Mouse (Mus musculus) ES-CJ7 (cell line): ENCODE measurements around the gene Zfp408.

Experiments used
- DNase-seq: peaks from one replicate; pipeline ENCODE4 v3.0.0; 2011; ENCODE audit warnings: low read depth, low spot score

Zfp408 gene

DNA sequence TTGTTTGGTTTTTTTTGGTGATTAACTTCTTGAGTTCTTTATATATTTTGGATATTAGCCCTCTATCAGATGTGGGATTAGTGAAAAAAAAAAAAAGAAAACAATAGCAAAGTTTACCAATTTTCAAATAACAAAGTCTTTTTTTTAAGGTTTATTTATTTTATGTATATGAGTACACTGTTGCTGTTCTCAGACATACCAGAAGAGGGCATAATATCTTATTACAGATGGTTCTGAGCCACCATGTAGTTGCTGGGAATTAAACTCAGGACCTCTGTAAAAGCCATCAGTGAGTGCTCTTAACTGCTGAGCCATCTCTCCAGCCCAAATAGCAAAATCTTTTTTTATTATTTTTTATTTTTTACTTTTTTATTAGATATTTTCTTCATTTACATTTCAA is 40.2 kb downstream of the Zfp408 start:
- peak; percentile 17 for DNase-seq

DNA sequence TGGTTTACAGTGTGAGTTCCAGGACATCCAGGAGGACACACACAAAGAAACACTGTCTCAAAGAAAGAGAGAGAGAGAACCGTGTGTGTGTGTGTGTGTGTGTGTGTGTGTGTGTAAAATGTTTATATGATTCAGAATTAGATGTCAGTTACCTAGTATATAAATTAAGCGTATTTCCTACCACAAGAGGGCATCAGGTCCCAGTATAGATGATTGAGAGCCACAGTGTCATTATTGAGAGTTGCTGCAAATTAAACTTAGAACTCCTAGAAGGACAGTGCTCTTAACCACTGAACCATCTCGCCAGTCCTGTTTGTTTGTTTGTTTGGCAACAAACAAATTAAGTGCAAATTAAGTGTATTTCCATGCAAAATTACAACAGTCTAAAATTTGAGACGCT is 47.2 kb downstream of the Zfp408 start:
- DNase-seq: peak; percentile 15

DNA sequence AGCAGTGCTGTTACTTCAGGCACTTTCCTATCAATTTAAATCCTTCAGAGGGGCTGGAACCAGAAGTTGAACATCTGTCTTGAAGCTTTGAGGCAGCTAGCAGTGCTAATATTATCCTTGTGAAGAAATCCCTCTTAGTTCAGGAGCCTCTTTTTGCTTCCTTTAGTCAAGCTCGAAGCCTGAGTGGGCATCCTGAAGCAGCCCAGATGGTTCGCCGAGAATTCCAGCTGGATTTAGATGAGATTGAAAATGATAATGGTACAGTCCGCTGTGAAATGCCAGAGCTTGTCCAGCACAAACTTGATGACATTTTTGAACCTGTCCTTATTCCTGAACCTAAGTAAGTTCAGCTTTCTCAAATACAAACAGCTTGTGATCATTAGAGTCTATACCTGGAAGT is 49.1 kb downstream of the Zfp408 start:
- DNase-seq: no peak
